Mouse (Mus musculus): Measurements from ENCODE around the gene Ifi211. TPM values are rescaled to one million over a fixed set of nuclear protein-coding genes. Genes with fewer than 3 reads are reported as not detected.
"Not testable (repeated sequence)": the region's sequence is repeated elsewhere in the genome, so short reads cannot be mapped to it uniquely, and the experiment has no call there.

Ifi211 gene
- total and polyA plus RNA-seq, 2 experiments from 2014 or later = 0.11 to 1.5 TPM

DNA sequence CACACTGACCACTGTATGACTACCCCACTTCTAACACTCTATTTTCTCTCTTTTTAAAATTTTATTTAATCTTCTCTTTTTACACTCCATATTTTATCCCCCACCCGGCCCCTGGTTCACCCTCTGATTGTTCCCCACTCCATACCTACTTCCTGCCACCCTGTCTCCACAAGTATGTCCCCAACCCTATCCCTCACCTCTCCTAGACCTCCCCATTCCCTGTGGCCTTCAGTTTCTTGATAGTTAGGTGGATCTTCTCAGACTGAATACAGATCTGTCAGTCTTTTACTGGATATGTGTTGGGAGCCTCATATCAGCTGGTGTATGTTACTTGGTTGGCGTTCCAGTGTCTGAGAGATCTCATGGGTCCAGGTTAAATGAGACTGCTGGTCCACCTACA lies 1.7 kb upstream of the Ifi211 start:
- no peak for TF ChIP-seq CTCF (IDR thresholded peaks at IDR 0.05; ENCODE audit: low read depth)
- no peak for TF ChIP-seq EP300 (IDR thresholded peaks at IDR 0.05; ENCODE audit: low read depth)
- H3K4me3 ChIP-seq (ENCODE audit: low read depth, low read length) = no peak overlapping the region
- H3K4me2 ChIP-seq (ENCODE audit: low read depth, low read length) = no peak overlapping the region
- DNase-seq (ENCODE audit: low spot score) = no peak
- H3K36me3 ChIP-seq (replicated peaks; ENCODE audit: control insufficient read depth, insufficient read depth, low read length) = no peaks in the 10 kb centered on the region
- H3K9me3 ChIP-seq (replicated peaks; ENCODE audit: control insufficient read depth, low read length) = no peaks in the 10 kb centered on the region
- ATAC-seq (ENCODE audit: insufficient read depth, low read depth) = no peak
- H3K27ac ChIP-seq (ENCODE audit: low read depth) = no peak overlapping the region
- H3K4me1 ChIP-seq (ENCODE audit: control insufficient read depth, insufficient read depth) = no peaks in the 10 kb centered on the region
- H3K9ac ChIP-seq (replicated peaks; ENCODE audit: low read depth, low read length) = no peak overlapping the region
- whole genome bisulfite sequencing = 75% methylated on average over 2 of the region's 2 CpGs
- H3K27me3 ChIP-seq (ENCODE audit: control insufficient read depth, insufficient read depth, low read length) = no peaks in the 10 kb centered on the region

DNA sequence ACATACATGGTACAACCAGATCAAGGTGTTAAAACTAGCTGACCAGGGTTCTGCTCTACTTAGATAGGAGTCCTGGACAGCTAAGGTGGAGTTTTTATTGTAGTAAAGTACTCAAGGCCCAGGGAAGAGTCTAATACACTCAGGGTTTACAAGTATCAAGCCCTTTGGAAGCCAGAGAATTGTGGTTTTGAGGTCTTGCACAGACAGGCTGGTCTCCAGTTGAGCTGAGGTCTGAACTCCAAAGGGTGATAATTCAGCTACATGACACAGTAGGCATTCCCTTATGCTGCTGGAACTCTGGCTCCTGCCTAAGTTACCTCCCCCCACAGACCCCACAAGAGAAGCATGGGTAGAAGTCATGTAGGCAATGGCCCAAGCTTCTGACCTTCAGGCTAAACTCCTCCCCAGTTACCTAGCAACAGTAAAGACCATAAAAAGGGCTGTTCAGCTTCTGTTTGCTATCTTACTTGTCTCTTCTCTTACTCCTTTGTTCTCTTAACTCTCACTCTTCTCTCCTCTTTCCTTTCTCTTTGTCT lies 478 bp upstream of the Ifi211 start:
- not testable (repeated sequence) for H3K27me3 ChIP-seq (ENCODE audit: control insufficient read depth, insufficient read depth, low read length); DNase-seq (ENCODE audit: low spot score); H3K4me2 ChIP-seq (ENCODE audit: low read depth, low read length); H3K4me3 ChIP-seq (ENCODE audit: low read depth, low read length); H3K9ac ChIP-seq (replicated peaks; ENCODE audit: low read depth, low read length); H3K4me1 ChIP-seq (ENCODE audit: control insufficient read depth, insufficient read depth); H3K9me3 ChIP-seq (replicated peaks; ENCODE audit: control insufficient read depth, low read length); H3K27ac ChIP-seq (ENCODE audit: low read depth); H3K36me3 ChIP-seq (replicated peaks; ENCODE audit: control insufficient read depth, insufficient read depth, low read length); ATAC-seq (ENCODE audit: insufficient read depth, low read depth)

DNA sequence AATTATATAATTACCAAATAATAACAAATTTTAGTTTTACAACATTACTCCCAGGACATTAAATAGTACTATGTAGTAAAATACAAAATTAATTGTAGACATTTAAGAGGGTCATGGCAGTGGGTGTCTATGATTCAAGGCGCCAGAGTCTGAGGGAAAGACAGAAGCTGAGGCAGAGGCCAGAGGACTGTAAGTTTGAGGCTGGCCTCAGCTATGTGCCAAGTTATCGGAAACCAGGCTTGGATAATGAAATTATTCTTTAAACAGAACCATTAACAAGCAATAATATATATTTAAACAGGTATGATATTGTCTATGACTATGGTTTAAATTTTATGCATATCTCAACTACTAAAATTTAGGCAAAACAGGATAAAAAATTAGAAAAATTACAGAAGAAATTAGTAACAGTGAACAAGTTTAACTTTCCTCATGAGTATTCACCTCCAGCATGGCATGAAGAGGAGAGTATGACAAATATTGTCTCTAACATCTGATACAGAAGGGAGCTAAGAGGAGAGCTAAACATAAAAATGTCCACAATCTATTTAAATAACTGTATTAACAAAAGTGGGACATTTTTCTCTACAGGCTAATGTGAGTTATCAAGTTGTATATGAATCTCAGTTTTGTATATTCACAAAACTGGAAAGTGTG lies 910 bp downstream of the Ifi211 start:
- TF ChIP-seq CTCF (IDR thresholded peaks at IDR 0.05; ENCODE audit: low read depth) = no peak
- no peak for TF ChIP-seq EP300 (IDR thresholded peaks at IDR 0.05; ENCODE audit: low read depth)
- H3K27ac ChIP-seq (ENCODE audit: low read depth) = no peak overlapping the region
- no peaks in the 10 kb centered on the region for H3K36me3 ChIP-seq (replicated peaks; ENCODE audit: control insufficient read depth, insufficient read depth, low read length)
- H3K27me3 ChIP-seq (ENCODE audit: control insufficient read depth, insufficient read depth, low read length) = no peaks in the 10 kb centered on the region
- DNase-seq (ENCODE audit: low spot score) (no peak), ATAC-seq (ENCODE audit: insufficient read depth, low read depth) (no peak)
- WGBS = 86% methylated on average over 2 of the region's 2 CpGs
- H3K9ac ChIP-seq (replicated peaks; ENCODE audit: low read depth, low read length) = no peak overlapping the region
- no peaks in the 10 kb centered on the region for H3K4me1 ChIP-seq (ENCODE audit: control insufficient read depth, insufficient read depth)
- H3K9me3 ChIP-seq (replicated peaks; ENCODE audit: control insufficient read depth, low read length) = no peaks in the 10 kb centered on the region
- H3K4me2 ChIP-seq (ENCODE audit: low read depth, low read length) = no peak overlapping the region
- no peak overlapping the region for H3K4me3 ChIP-seq (ENCODE audit: low read depth, low read length)

DNA sequence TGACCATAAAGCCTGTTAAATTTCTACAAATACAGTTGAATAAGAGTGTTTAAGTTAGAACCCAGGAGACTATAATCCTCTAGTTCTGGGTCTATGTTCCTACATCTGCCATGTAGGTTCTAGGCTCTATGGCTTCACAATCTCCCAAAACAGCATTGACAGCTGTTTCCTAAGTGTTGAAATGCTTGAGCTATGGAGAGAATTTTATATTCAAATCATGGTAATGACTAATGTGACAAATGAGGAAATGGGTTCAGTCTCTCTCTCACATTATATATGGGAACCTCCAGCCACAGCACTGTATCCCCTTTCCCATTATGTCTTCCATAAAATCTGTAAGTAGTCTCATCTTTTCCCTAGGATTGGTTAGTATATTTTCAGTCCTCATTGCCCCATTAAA lies 4.5 kb downstream of the Ifi211 start:
- ATAC-seq (ENCODE audit: insufficient read depth, low read depth); H3K36me3 ChIP-seq (replicated peaks; ENCODE audit: control insufficient read depth, insufficient read depth, low read length); H3K9ac ChIP-seq (replicated peaks; ENCODE audit: low read depth, low read length): not testable (repeated sequence)

DNA sequence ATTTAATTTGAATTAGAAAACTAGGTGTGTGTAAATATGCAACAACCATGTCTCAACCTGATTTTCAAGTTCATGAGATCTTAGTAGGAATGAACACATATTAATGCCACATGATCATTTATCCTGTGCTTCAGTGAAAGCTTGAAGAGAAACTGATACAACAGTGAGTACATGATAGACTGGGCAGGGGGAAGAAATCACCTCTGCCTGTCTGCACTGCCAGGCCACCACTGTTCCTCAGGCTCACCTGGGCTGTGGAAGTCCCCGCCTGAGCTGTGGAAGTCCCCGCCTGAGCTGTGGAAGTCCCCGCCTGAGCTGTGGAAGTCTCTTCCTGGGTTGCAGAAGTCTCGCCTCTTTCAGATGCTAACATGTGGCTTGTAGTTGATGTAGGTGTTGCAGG lies 7.0 kb downstream of the Ifi211 start:
- not testable (repeated sequence) for H3K27ac ChIP-seq (ENCODE audit: low read depth); H3K27me3 ChIP-seq (ENCODE audit: control insufficient read depth, insufficient read depth, low read length); DNase-seq (ENCODE audit: low spot score); H3K4me1 ChIP-seq (ENCODE audit: control insufficient read depth, insufficient read depth); H3K4me3 ChIP-seq (ENCODE audit: low read depth, low read length); H3K9me3 ChIP-seq (replicated peaks; ENCODE audit: control insufficient read depth, low read length); H3K4me2 ChIP-seq (ENCODE audit: low read depth, low read length); ATAC-seq (ENCODE audit: insufficient read depth, low read depth); H3K9ac ChIP-seq (replicated peaks; ENCODE audit: low read depth, low read length); H3K36me3 ChIP-seq (replicated peaks; ENCODE audit: control insufficient read depth, insufficient read depth, low read length)
- WGBS = 73% methylated on average over 4 of the region's 4 CpGs

More for the DNA sequence above, 4.5 kb downstream of the Ifi211 start:
- not testable (repeated sequence) for DNase-seq (ENCODE audit: low spot score); H3K4me1 ChIP-seq (ENCODE audit: control insufficient read depth, insufficient read depth); H3K4me3 ChIP-seq (ENCODE audit: low read depth, low read length); H3K9me3 ChIP-seq (replicated peaks; ENCODE audit: control insufficient read depth, low read length); H3K27me3 ChIP-seq (ENCODE audit: control insufficient read depth, insufficient read depth, low read length); H3K27ac ChIP-seq (ENCODE audit: low read depth); H3K4me2 ChIP-seq (ENCODE audit: low read depth, low read length)

DNA sequence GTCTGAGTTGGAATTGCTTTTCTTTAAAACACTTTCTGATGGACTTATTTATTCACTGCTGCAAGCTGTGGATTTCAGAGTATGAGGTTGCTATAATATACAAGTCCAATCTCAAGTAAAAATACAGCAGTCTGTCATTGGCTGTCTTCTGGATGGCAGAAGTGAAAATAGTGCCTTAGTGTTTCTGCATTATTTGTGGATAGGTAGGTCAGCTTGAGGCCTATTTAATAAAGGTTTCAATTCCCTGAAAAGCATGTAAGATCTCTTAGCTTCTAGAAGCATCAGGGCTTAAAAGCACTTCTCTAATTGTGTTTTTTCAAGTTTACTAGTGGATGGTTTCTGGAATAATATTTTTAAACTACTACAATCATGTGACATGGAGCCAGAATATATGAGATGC lies 23.1 kb downstream of the Ifi211 start:
- H3K27ac ChIP-seq (ENCODE audit: low read depth); H3K9ac ChIP-seq (replicated peaks; ENCODE audit: low read depth, low read length); H3K36me3 ChIP-seq (replicated peaks; ENCODE audit: control insufficient read depth, insufficient read depth, low read length); H3K9me3 ChIP-seq (replicated peaks; ENCODE audit: control insufficient read depth, low read length); ATAC-seq (ENCODE audit: insufficient read depth, low read depth); DNase-seq (ENCODE audit: low spot score); H3K4me1 ChIP-seq (ENCODE audit: control insufficient read depth, insufficient read depth); H3K27me3 ChIP-seq (ENCODE audit: control insufficient read depth, insufficient read depth, low read length); H3K4me3 ChIP-seq (ENCODE audit: low read depth, low read length); H3K4me2 ChIP-seq (ENCODE audit: low read depth, low read length): not testable (repeated sequence)

DNA sequence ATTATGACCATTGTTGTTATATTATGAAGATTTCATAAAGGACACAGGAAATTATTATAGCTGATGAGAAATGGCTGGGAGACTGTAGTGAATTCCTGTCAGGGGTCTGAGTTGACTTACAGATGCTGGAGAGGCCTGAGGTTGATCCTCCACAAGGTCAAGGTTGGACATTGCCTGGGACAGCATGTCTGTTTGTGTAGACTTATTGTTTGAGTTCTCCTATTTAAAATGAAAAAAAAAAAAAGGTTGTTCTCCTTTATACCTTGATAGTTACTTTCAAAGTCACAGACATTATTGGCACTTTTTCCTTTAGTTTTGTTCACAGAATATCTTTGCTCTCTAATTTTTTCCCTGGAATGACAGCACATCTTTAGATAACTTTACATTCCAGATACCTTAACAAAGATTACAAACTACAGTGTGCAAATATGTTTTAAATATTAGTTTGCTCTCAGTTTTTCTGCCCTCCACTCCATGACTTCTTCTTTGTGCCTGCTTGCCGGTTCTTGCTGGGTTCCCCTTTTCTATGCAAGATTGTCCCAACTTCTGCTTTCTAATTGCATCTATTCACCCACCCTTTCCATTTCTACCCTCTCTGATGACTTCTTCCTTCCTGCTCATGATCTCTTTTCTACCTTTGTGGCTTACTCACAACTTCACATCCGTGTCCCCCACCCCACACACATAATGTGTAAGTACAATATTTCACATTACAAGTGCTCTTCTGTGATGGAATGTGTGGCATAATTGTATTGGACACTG lies 25.6 kb downstream of the Ifi211 start:
- H3K4me1 ChIP-seq (ENCODE audit: control insufficient read depth, insufficient read depth); H3K9ac ChIP-seq (replicated peaks; ENCODE audit: low read depth, low read length); H3K9me3 ChIP-seq (replicated peaks; ENCODE audit: control insufficient read depth, low read length); H3K4me3 ChIP-seq (ENCODE audit: low read depth, low read length); H3K36me3 ChIP-seq (replicated peaks; ENCODE audit: control insufficient read depth, insufficient read depth, low read length); ATAC-seq (ENCODE audit: insufficient read depth, low read depth); H3K4me2 ChIP-seq (ENCODE audit: low read depth, low read length); H3K27me3 ChIP-seq (ENCODE audit: control insufficient read depth, insufficient read depth, low read length); H3K27ac ChIP-seq (ENCODE audit: low read depth); DNase-seq (ENCODE audit: low spot score): not testable (repeated sequence)
- 63% methylated on average over 1 of the region's 2 CpGs for WGBS

DNA sequence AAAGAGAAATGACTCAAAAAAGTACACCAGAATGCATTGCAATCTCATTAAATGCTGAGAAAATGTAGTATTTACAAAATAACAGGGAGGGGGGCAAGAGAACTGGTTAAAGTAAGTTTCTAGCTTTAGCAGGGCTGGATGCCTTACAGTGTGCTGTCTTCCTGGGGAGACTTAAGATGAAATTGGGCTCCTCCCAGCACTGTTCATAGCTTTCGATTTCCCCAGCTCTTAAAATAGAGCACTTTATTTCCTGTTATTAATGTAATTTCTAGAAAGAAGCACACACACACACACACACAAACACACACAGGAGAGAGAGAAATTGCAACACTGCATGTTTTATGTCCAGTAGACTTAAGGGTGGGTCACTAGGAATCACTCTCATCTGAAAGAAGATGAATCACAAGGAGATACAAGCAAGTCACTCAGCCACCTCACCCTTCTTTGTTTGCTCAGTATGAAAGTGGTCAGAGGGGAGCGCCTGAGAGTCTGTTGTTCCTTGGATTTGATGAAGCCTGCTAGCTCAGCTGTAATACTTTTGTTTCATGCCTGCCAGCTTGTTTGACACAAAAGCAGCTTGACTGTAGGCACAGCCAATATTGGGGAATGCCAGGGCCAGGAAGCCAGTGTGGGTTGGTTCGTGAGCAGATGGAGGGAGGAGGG lies 32.7 kb downstream of the Ifi211 start:
- H3K36me3 ChIP-seq (replicated peaks; ENCODE audit: control insufficient read depth, insufficient read depth, low read length); H3K4me2 ChIP-seq (ENCODE audit: low read depth, low read length); H3K9ac ChIP-seq (replicated peaks; ENCODE audit: low read depth, low read length); H3K27me3 ChIP-seq (ENCODE audit: control insufficient read depth, insufficient read depth, low read length); H3K9me3 ChIP-seq (replicated peaks; ENCODE audit: control insufficient read depth, low read length); H3K4me3 ChIP-seq (ENCODE audit: low read depth, low read length); H3K4me1 ChIP-seq (ENCODE audit: control insufficient read depth, insufficient read depth); H3K27ac ChIP-seq (ENCODE audit: low read depth); DNase-seq (ENCODE audit: low spot score); ATAC-seq (ENCODE audit: insufficient read depth, low read depth): not testable (repeated sequence)
- 55% methylated on average over 3 of the region's 3 CpGs for WGBS
